Mouse (Mus musculus) kidney, postnatal 0 days (tissue): ENCODE results near the gene Mmp28. TPM values are rescaled to one million over a fixed set of nuclear protein-coding genes. Genes with fewer than 3 reads are reported as not detected.

Source experiments
- ATAC-seq: fragments of 200-750 bp; cut with Nextera tagmentation; replicated peaks from 2 replicates; pipeline ENCODE4 v1.8.0; 2017; ENCODE audit warnings: low read depth, moderate number of reproducible peaks, moderate TSS enrichment, moderate library complexity; ENCODE audit not compliant: low FRiP score
- DNase-seq: peaks from one replicate; pipeline ENCODE4 v3.0.0-alpha.2; 2016; ENCODE audit warnings: low spot score
- H3K27ac ChIP-seq: fragments of 300-500 bp; sonication (generic); 2 replicates; pipeline ENCODE4 v1.5.1; 2014; ENCODE audit warnings: mild to moderate bottlenecking
- H3K27me3 ChIP-seq: fragments of 300-500 bp; sonication (generic); 2 replicates; pipeline ENCODE4 v1.6.1; 2014; ENCODE audit warnings: low read length, mixed read lengths; ENCODE audit not compliant: insufficient read depth
- H3K36me3 ChIP-seq: fragments of 300-500 bp; sonication (generic); 2 replicates; pipeline ENCODE4 v1.6.1; 2014; ENCODE audit warnings: low read length, mixed read lengths; ENCODE audit not compliant: insufficient read depth
- H3K4me1 ChIP-seq: fragments of 300-500 bp; sonication (generic); replicated peaks from 2 replicates; pipeline ENCODE4 v1.6.1; 2014; ENCODE audit warnings: antibody characterized with exemption, low read length, mixed read lengths; ENCODE audit not compliant: insufficient read depth
- H3K4me2 ChIP-seq: fragments of 300-500 bp; sonication (generic); 2 replicates; pipeline ENCODE4 v1.6.1; 2014; ENCODE audit warnings: mild to moderate bottlenecking, low read length, moderate library complexity, mixed read lengths
- H3K4me3 ChIP-seq: fragments of 300-500 bp; sonication (generic); replicated peaks from 2 replicates; pipeline ENCODE4 v1.5.1; 2014; ENCODE audit warnings: low read depth, low read length
- H3K9ac ChIP-seq: fragments of 300-500 bp; sonication (generic); 2 replicates; pipeline ENCODE4 v1.6.1; 2014; ENCODE audit warnings: low read depth, low read length
- H3K9me3 ChIP-seq: fragments of 300-500 bp; sonication (generic); replicated peaks from 2 replicates; pipeline ENCODE4 v1.6.1; 2016; ENCODE audit warnings: low read length, inconsistent platforms, mixed read lengths
- CTCF ChIP-seq: IDR thresholded peaks from 2 replicates; pipeline ENCODE4 v1.5.1; 2016; ENCODE audit warnings: antibody characterized with exemption, low read depth, mild to moderate bottlenecking, moderate library complexity
- WGBS: fragments of 180-500 bp; shearing (Covaris S2); extraction: QIAGEN DNeasy Blood & Tissue Kit; methylation state at CpG from one replicate; pipeline ENCODE4 v1.1.7; 2014; 5-methylcytosine and 5-hydroxymethylcytosine counted together
- polyA plus RNA-seq: library from polyadenylated mRNA; unstranded; fragments of >200 nt; fragmentation: Nextera tagmentation; extraction: Ambion mirVana; gene quantifications from 2 replicates; pipeline ENCODE4 v1.2.1, GENCODE M21; 2015

The Mmp28 gene
- polyA plus RNA-seq, 1 experiment from 2014 or later, result 1.9 TPM

DNA sequence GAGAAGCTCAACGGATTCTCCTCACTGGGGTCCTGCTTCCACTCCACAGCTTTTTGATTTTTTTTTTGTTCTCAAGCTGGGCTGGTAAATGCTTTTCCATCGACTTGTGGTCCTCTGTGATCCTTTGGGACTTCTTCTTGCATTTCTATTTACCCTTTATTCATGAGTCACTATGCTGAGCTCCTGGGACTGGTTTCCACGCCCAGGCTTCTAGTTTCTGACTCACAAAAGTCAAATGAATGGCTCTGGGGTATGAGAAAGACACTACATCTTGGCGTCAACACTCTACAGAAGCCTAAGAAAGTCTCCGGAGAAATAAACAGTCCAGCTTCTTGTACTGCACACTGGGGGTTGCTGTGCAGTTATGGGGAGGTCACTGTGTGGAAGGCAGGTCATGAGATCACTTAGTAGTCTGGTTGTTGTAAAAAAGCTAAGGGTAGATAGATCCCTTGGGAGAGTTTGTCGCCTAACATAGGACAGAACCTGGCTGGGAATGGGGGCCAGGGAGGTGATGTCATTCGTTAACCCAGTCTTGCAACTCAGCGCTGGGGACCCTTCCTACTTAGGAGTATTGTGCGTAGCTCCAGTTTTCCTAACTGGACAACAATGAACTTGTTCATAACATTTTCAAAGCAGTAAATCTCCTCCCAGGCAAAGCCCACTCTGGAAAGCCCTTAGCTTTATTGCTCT is 4.8 kb downstream of the Mmp28 start:
- ATAC-seq (no peak), DNase-seq (no peak)
- H3K9ac ChIP-seq, result no peak overlapping the region
- no peak overlapping the region for H3K4me3 ChIP-seq
- WGBS, result 53% methylated on average over 9 of the region's 9 CpGs
- H3K27ac ChIP-seq, result no peak overlapping the region
- H3K36me3 ChIP-seq, result no peaks in the 10 kb centered on the region
- no peaks in the 10 kb centered on the region for H3K27me3 ChIP-seq
- no peak for TF ChIP-seq CTCF
- peaks cover 5% of the 10 kb centered on the region; the same call in 1 of the 2 replicates for H3K4me1 ChIP-seq
- H3K4me2 ChIP-seq, result no peak overlapping the region
- no peaks in the 10 kb centered on the region for H3K9me3 ChIP-seq

DNA sequence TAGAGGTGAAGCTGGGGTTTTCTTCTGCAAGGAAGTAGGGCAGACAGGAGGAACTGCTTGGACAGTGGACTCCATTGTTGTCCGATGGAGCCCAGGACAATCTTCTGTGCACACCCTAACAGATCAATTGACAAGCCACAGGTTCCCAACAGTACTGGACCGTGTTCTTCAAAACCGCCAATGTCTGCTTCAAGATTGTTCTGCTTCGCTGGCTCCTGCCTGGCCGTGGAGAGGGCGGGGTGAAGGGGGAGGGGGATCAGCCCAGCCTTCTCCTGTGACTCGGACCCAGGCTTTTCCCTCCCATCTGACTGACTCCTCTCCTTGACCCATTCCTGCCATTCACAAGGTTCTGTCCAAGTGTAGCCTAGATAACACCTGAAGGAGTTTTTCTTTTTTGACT is 5.6 kb downstream of the Mmp28 start:
- 37% methylated on average over 7 of the region's 7 CpGs for WGBS
- no peak overlapping the region for H3K27ac ChIP-seq
- DNase-seq, result no peak

GRCm38 (mm10) chr11:83455608-83456007 is 7.3 kb downstream of the Mmp28 start:
- no peak for TF ChIP-seq CTCF
- H3K27me3 ChIP-seq, result no peaks in the 10 kb centered on the region
- ATAC-seq, result no peak
- no peak for DNase-seq
- no peaks in the 10 kb centered on the region for H3K4me1 ChIP-seq
- no peaks in the 10 kb centered on the region for H3K36me3 ChIP-seq
- H3K9ac ChIP-seq, result no peak overlapping the region
- no peak overlapping the region for H3K4me2 ChIP-seq
- H3K27ac ChIP-seq, result no peak overlapping the region
- H3K4me3 ChIP-seq, result no peak overlapping the region
- no peaks in the 10 kb centered on the region for H3K9me3 ChIP-seq
- WGBS, result 82% methylated on average over 3 of the region's 3 CpGs

More for the DNA sequence above, 5.6 kb downstream of the Mmp28 start:
- Histone ChIP-seq H3K27me3 (no peaks in the 10 kb centered on the region), H3K4me1 (0 out of 2 replicates have a peak, but pooled peaks cover under 1% of the 10 kb centered on the region), H3K36me3 (no peaks in the 10 kb centered on the region), H3K4me2 (no peak overlapping the region), H3K9me3 (no peaks in the 10 kb centered on the region), H3K4me3 (no peak overlapping the region), H3K9ac (no peak overlapping the region)
- no peak for TF ChIP-seq CTCF
- no peak for ATAC-seq

GRCm38 (mm10) chr11:83454548-83454947 is 8.3 kb downstream of the Mmp28 start:
- no peaks in the 10 kb centered on the region for H3K9me3 ChIP-seq
- TF ChIP-seq CTCF, result no peak
- DNase-seq (peak; percentile 25), ATAC-seq (no peak)
- H3K27ac ChIP-seq, result no peak overlapping the region
- 11% methylated on average over 4 of the region's 4 CpGs for WGBS
- no peaks in the 10 kb centered on the region for H3K27me3 ChIP-seq
- no peaks in the 10 kb centered on the region for H3K36me3 ChIP-seq
- H3K4me2 ChIP-seq, result no peak overlapping the region
- H3K4me1 ChIP-seq, result no peaks in the 10 kb centered on the region
- no peak overlapping the region for H3K4me3 ChIP-seq
- H3K9ac ChIP-seq, result no peak overlapping the region

GRCm38 (mm10) chr11:83451281-83451680 is 11.6 kb downstream of the Mmp28 start:
- no peak for DNase-seq
- Histone ChIP-seq H3K9ac (no peak overlapping the region), H3K36me3 (no peaks in the 10 kb centered on the region), H3K27me3 (no peaks in the 10 kb centered on the region), H3K9me3 (no peaks in the 10 kb centered on the region), H3K4me1 (peaks cover 15% of the 10 kb centered on the region), H3K27ac (no peak overlapping the region), H3K4me3 (no peak overlapping the region), H3K4me2 (no peak overlapping the region)
- no peak for TF ChIP-seq CTCF
- WGBS, result 86% methylated on average over 10 of the region's 10 CpGs
- no peak for ATAC-seq

GRCm38 (mm10) chr11:83450550-83450949 is 12.3 kb downstream of the Mmp28 start:
- ATAC-seq (no peak), DNase-seq (no peak)
- Histone ChIP-seq H3K4me3 (no peak overlapping the region), H3K9me3 (no peaks in the 10 kb centered on the region), H3K4me1 (peaks cover 15% of the 10 kb centered on the region), H3K4me2 (no peak overlapping the region), H3K27me3 (0 out of 2 replicates have a peak, but pooled peaks cover under 1% of the 10 kb centered on the region), H3K27ac (no peak overlapping the region), H3K36me3 (no peaks in the 10 kb centered on the region), H3K9ac (no peak overlapping the region)
- no peak for TF ChIP-seq CTCF
- WGBS, result 59% methylated on average over 1 of the region's 1 CpGs
